Mouse (Mus musculus) right cerebral cortex, postnatal 4 days (tissue): Measurements from ENCODE around the gene Xrcc4.

ENCODE experiments used
- DNase-seq: peaks from one replicate; pipeline ENCODE4 v3.0.0-alpha.2; 2022

The Xrcc4 gene

DNA sequence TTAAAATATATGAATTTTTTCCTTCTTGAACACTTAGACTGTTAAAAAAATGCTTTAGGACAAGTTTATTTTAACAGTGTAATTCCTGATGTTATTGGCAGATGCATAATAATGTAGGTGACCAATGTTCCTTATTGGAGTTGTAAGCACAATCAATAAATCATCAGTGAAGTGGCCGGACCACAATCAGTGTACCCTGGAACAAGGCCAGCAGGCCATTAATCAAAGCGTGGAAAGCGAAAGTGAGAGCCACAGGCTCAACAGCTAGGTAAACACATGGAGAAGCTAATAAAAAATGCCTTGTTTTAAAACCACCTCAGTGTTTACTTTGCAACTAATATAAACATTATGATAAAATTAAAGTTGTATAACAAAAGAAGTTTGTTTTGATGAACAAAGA, 159.9 kb downstream of the Xrcc4 start:
- no peak for DNase-seq

DNA sequence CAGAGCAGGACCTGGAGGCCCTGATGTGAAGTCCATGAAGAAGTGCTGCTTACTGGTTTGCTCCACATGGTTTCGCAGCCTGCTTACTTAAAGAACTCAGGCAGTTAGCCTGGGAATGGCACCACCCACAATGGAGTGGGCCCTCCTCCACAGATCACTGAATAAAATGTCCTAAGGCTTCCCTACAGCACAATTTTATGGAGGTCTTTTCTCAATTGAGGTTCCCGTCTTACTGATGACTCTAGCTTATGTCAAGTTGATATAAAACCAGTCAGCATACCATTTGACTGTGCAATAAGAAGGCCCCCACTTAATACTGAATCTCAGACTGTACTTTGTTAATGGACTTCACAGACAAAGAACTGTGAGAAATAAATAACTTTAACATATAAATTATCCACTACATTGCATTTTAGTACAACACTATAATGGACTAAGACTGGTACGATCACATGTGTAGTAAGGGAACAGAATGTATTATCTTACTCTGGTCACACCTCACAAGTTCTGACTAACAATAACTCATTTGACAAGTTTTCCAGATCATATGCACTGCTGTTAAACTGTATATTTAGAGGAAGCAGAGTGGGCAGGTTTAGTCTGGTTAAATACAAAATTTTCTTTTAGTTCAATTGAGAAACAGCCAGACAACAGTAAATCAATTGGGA, 170.5 kb downstream of the Xrcc4 start:
- DNase-seq = no peak

DNA sequence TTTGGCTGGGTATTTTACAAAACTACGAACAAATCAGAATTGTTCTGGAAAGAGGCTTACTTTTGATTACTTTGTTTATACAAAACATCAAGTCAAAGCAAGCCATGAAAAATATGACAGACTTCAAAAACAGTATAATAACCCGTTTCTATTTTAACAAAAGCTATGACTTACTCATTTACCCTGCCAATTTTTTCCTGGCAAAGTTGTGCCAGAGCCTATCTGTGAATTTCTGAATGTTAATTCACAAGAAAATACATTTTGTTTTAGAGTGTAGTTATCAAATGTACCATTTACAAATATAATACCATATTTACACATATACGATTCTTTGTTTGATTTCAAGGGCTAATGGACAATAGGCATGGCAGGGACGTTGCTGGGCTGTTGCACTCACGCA, 175.1 kb downstream of the Xrcc4 start:
- DNase-seq = no peak

DNA sequence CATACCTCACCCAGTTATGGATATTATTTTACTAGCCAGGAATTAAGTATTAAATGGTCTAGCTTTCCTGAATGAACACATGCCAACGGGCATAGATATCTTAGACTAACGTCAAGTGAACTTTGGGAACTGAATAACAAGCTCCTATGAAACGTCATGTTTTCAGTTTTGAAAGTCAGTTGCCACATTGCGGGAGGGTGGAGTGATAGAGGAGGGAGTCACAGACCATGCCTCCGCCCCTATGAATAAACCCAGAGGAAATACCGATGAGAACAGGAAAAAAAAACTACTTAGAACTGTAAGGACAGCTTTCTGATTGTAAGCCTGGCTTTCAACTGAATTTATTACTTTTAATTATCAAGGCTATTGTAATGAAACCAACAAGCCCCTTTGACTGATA, 175.5 kb downstream of the Xrcc4 start:
- DNase-seq = no peak

DNA sequence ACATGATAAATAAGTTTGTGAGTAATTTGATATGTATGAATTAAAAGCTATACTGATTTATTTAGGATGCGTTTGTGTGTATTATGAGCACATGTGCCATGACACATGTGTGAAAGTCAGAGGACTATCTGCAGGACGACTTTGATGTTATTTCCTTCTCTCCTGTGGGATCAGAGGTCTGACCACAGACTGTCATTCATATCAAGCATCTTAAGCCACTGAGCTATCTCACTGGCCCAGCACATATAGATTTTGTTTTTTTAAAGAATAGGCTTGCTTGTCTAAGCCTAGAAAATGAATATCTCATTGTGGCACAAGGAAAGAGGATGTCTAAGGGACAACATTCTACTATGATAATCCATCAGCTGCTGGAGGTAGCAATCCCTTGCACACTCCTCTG, 183.3 kb downstream of the Xrcc4 start:
- no peak for DNase-seq

DNA sequence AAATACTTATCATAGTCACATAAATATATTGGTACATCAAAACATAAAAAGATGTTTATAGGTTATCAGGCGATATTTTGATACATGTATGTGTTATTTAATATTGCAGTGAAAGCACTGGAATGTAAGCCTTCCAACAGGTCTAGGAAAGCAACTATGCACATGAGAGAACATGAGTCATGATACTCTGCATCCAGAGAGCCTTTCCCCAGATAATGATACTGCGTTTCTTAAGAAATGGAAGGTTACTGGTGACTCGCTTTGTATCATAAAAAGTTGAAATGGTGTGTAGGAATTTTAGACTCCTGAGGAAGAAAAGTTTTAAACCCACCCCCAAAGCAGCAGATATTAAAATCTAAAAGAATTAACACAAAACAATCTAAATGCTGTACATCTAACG, 190.3 kb downstream of the Xrcc4 start:
- DNase-seq = no peak

DNA sequence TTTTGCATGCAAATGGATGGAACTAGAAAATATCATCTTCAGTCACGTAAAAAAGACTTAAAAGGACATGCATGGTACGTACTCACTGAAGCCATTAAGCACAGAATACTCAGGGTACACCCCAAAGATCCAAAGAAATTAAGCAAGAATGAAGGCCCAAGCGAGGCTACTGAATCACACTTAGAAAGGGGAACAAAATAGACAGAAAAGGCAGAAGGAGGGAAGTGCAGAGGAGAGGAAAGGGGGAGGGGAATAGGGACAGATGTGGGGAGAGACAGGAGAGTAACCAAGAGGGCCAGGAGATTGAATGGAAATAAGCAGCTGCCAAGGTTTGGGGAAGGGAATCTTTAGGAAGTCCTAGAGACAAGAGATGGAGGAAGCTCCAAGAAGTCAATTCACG, 197.3 kb downstream of the Xrcc4 start:
- DNase-seq = no peak

DNA sequence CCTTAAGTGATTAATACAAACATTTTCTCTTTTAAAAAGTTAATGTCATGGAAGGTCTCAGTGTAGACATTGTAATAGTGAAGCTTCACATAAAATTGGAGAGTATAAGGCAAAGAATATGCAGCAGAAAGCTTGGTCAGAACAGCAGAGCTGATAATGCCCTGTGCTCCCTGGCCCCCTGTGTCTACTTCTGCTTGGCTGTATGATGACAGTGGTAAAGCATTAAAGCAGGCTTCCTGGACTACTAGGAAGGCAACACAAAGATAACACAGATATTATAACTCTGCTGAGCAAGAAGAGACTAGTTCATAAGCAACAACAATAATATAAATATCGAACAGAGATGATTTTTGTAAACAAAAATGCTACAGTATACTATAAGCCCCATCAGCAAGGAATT, 199.2 kb downstream of the Xrcc4 start:
- DNase-seq = no peak

DNA sequence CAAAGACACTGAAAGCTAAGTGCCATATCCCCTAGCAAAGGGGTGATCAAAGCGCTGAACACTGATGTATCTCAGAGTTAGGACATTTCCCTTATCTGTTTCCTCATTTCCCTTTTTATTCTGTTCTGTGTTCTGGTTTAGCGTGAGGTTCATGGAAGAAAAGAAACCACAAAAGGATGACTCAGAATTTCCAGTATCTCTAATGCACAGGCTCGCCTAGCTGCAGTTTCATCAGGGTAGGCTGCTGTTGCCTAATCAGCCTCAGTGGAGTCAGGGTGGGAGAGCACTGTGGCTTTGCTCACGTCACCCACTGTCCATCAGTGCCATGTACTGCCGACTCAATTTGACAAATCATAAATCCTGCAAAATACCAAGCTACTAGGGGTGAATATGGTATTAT, 200.3 kb downstream of the Xrcc4 start:
- no peak for DNase-seq

DNA sequence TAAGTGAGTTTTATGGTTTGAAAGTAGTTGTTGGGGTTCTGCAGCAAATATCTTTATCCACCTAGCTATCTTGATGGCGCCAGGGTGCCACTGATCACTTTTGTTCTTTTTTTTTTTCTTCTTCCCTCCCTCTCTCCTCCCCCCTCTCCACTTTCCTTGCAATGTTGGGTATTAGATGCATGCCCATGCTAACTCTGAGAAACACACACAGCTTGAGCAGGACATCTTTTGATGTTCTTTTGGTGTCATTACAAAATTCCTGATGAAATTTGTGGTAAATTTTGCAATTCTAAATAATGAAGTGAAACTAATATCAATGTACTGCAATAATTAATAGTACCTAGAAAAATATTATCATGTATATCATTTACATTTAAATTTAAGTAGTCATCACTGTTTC, 205.9 kb downstream of the Xrcc4 start:
- no peak for DNase-seq

DNA sequence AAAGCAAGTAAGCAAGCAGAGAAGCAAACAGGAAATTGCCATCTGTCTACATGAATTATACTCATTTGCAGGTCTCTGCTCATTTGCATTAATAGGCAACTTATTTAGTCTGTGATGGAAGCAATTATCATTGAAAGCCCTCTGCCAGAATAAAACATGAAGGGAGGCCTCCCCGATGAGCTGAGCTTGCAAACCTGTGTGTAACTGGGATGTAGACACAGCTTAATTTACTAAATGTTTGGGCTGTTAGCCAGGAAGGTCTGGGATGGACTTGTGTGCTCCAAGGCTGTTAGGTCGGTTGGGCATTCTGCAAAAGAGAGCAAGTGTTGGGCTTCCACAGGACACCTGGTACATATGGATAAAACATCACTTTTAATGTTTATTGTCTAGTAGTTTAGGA, 208.1 kb downstream of the Xrcc4 start:
- no peak for DNase-seq

DNA sequence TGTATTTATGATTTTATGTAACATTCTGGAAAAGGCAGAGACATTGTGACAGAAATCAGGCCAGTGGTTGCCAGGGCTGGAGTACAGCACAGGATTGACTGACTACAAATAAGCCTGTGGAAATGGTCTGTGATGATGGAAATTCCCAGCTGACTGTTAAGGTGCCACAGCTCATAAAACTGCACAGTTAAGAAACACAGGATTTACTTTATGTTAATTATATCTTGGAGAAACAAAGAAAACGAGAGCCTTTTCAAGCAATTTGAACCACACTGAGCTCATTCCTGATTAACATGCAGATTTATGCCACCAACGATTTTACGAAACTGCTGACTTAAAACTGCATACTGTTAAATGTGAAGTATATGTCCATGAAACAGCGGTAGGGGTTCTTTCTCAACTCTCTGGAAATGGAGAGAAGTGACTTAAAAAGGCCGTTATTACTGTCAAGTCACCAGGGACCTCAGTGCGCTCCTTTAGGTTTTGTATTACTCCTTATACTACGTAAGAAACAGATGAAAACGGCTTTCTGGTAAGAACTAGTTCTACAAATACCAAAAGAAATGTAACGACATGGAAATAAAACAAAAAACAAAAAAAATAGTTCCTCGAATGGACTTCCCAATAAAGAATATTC, 210.5 kb downstream of the Xrcc4 start:
- DNase-seq = no peak

DNA sequence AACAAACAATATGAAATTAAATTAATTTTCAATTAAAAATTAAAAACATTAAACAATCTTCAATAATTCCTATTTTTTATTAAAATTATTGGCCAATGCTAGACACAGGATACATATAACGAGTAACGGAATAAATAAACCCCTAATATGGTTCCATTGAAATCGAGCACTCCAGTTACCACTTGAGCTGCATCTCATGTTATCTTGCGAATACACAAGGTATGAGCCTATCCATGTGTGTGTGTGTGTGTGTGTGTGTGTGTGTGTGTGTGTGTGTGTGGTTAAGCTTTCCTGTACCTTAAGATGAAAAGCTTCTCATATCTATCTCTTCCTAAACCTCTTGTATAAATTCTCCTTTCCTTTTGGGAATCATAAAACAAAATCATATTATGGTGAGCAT, 213.9 kb downstream of the Xrcc4 start:
- DNase-seq = no peak

DNA sequence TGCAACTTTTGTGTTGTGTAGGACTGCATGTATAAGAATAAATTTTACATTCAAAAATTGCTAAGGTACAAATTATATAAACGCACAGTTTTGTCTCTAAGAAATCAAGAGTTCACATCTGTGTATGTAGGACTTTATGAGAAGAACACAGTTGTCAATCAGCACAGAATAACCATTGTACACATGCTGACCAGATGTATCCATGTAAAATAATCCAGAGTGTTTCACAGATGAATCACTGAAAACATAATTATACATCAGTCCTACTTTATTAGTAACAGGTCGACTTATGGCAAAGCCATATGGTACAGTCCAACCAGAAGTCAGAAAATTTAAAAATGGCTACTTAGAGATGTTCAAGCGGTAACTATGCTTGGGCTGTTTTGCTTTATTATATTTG, 216.7 kb downstream of the Xrcc4 start:
- DNase-seq = no peak

DNA sequence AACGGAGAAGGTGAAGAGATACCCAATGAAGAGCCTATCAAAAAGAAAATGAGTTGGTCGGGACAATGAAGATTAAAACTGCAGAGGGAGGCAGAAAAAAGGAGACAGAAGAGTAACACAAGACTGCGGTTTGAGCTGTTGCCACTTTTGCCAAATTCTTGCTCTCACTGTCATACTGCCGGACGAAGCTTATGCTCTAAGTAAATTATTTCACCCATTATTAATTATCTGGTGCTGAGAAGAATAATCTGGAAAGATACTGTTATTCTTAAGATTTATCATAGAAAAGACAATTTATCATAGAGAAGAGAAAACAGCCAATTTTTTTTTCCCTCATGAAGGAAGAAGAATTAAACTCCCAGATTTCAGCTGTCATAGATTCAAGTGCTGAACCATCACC, 235.3 kb downstream of the Xrcc4 start:
- DNase-seq = no peak

DNA sequence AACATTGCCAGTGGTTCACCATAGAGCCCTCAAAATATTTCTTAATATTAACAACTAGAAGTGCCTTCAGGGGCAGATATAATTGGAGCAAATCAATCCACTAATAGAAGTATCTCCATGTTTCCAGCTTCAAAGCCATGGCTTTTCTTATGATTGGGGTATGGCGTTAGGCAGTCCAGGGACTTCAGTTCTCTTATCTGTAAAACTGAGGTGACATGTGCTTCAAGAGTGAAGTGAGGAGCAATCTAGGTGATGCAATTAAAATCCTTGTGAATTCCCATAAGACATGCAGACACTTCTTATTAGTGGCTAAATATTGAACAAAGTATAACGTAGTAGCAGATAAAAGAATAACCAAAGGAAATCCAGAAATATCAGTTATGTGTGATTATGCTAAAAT, 238.7 kb downstream of the Xrcc4 start:
- DNase-seq = no peak

DNA sequence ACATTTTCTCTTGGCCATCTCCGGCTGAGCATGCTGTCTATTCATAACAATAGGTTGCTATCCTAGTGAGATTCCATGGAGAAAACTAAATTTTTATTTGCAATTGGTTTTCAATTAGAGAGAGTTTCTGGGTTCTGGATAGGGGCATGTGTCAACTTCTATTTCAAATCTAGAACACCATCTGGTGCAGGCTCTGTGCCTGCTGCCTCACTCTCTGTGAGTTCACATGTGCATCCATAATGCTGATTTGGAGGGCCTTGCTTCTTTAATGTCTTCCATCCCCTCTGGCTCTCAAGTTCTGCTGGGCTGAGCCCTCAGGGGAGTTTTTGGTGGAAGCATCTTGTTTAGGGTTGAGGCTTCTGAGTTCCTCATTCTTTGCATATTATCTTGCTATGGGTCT, 239.5 kb downstream of the Xrcc4 start:
- no peak for DNase-seq

DNA sequence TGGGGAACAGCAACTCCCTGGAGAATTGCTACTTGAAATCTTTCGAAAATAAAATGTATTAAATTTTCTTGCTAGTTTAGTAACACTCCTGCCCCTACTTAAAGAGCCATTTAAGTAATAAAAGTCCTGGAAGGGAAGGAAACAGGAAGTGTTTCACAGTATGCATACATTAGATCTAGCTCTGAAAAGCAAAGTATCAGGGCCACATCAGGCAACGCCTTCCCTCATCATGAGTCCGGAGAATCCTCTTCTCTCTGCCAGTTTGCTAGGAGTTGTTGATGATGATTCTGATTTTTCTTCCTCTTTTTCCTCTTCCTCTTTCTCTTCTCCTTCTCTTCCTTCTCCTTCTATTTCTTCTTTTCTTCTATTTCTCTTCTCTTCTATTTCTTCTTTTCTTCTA, 250.8 kb downstream of the Xrcc4 start:
- DNase-seq = no peak

DNA sequence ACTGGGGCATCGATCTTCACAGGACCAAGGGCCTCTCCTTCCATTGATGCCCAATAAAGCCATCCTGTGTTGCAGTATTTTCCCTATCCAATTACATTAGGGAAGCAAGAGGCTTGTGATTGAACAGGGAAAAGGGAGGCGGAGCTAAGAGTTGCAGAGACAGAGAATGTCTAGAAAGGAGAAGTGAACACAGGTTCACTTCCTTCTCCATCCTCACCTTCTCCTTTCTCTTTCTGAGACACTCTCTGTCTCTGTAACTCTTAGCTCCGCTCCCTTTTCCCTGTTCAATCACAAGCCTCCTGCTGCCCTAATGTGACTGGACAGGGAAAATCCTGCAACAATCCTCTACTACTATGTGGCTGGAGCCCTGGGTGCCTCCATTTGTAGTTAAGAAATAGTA, 254.9 kb downstream of the Xrcc4 start:
- DNase-seq = no peak

DNA sequence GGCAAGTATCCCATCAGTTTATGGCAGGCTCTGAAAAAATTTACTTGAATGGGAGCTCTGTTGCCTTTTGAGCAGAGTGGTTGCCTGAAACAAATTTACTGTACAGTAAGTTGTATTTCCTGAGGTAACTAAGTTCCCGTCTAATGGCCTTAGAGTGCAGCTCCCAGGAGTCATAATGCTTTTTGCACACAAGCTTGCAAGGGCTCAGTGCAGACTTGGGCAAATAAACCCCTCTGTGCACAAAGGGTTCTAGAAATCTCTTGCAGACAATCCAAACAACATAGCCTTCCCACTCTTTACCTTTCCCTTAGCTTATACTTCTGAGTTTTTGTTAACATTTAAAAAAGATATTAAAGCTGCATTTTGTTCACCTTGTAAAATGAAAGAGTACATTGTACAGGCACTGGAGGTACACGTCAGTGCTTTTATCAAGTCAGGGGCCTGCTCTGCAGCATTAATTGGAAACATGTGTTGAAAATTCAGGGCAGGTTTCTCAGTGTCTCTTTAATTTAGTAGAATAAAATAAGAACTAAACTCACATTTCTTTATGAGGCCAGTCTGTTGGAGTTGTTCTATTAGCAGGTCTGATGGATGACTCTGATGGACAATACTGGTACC, 256.2 kb downstream of the Xrcc4 start:
- no peak for DNase-seq

DNA sequence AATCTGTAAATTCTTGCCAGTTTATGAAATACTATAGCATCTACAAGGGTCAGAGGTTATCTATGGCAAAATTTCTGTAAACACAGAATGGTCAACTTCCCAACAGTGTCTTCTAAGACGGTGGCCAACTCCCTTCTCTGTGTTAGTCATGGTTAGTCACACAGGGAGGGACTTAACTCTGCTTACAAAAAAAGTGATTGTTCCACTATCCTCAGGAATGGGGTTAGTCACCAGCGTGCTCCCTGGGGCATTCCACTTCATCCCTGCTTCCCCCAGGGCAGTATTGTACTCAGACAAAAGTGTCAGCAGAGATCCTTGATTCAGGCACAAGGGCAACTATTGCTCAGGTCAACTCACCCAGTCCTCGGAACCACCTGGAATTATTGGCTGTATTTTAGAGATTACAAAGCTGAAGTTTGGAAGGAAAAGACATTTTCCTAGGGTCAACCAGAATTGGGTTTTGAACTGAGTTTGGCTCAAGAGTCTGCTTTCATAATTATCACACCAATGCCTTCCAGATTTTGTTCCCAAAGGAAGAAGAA, 260.9 kb downstream of the Xrcc4 start:
- no peak for DNase-seq

DNA sequence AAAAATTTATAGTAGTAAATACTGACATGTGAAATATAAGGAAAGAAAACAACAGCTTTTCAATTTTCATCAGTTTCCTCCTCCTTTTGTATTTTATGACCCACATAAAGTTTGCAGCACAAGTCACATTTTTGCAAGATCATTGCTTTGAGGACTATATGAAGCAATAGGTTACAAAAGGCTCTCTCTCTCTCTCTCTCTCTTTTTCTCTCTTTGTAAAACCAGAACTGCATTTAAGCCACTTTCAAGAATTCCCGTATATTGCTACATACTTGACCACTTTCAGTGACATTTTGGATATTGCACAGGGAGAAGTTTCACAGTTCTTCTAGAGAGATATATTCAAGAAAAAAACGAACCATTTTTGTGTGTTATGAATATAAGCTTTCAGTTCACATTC, 261.6 kb downstream of the Xrcc4 start:
- no peak for DNase-seq

DNA sequence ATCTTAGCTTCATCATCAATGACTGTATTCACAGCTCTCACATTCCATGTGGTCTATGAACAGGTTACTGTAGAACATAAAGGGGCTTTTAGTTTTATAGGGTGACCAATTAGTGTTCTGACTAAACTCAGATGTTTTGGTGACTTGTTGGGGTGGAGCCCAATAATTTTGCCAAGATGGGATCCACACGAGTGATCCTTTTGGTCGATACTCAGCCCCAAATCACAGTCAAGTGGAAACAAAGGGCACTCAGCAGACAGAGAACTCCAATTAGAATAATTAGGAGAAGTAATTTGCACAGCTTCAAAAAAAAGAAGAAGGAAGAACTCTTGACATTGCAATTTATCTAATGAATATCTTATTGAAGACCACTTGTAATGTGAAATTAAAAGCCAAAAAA, 274.9 kb downstream of the Xrcc4 start:
- no peak for DNase-seq

DNA sequence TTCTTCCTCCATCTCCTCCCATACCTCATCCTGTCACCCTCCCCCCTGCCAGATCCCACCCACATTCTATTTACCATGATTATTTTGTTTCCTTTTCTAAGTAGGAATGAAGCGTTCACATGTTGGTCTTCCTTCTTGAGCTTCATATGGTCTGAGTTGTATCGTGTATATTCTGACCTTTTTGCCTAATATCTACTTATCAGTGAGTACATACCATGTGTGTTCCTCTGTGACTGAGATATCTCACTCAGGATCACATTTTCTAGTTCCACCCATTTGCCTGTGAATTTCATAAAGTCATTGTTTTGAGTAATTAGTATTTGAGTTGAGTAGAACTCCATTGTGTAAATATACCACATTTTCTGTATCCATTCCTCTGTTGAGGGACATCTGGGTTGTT, 277.2 kb downstream of the Xrcc4 start:
- DNase-seq = no peak

DNA sequence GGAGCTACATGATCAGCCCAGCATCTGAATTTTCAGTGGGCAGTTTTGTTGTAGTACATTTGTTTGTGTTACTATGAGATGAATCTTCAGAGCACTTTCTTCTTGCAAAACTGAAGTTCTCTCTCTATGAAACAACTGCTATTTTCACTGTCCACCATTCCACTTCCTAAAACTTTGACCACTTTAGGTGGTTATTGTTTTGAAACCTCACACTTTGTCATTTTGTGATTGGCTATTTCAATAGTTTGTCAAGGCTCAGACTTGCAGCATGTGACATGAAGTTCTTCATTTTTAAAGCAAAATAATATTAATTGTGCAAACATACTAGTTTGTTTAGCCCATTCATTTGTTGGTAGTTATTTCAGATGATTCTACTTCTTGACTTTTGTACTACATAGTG, 280.4 kb downstream of the Xrcc4 start:
- no peak for DNase-seq
